Mouse (Mus musculus): Measurements from ENCODE around the gene Ushbp1.
"Not testable (repeated sequence)": the region's sequence is repeated elsewhere in the genome, so short reads cannot be mapped to it uniquely, and the experiment has no call there.

Gene Ushbp1

DNA sequence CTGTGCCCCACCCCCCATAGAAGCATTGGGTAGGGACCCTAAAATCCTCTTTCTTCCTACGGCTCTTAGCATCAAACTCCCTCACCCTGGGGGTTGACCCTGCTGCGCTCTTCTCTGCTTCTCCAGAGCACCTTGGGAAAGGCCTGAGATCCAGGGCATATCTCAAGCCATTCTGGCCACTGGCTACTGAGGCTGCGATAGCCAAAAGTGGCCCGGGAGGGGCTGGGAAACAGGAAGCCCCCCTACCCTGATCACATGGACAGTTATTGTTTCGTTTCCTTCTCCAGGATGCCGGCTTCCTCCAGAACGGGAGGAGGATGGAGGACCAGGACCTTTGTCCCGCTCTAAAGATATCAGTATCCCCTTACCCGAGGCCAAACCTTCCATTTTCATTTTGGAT lies at the start of gene Ushbp1:
Gene Ushbp1 (minus strand): TSS at position 174 of the 400 bp plus-strand sequence.
- no peak for DNase-seq (ENCODE audit: low spot score)

DNA sequence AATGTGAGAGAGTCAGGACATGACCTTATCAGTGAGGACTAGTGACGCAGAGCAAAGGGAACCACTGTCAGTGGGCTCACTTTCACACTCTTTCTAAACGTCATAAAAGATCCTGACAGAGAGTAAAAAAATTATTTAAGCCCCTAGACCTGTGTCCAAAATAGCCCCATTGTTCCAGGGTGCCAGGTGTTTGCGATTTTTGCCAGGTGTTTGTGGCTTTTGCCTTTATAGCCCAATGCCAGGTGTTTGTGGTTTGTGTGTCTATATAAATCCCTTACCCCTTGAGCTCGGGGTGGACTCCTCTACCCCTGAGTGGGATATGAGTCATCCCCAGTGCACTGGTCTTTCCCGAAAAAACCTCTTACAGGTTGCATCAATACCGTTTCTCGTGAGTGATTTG lies 49.5 kb upstream of the Ushbp1 start:
- DNase-seq (ENCODE audit: low spot score), result no peak

GRCm38 (mm10) chr8:71441404-71441803 lies 45.8 kb upstream of the Ushbp1 start:
- DNase-seq (ENCODE audit: low spot score), result peak; percentile 45

- DNase-seq (ENCODE audit: low spot score), result no peak
These were observed 41.4 kb upstream of the Ushbp1 start for GRCm38 (mm10) chr8:71437041-71437440.

- DNase-seq (ENCODE audit: low spot score), result not testable (repeated sequence)
These were observed 37.3 kb upstream of the Ushbp1 start for GRCm38 (mm10) chr8:71432935-71433334.

DNA sequence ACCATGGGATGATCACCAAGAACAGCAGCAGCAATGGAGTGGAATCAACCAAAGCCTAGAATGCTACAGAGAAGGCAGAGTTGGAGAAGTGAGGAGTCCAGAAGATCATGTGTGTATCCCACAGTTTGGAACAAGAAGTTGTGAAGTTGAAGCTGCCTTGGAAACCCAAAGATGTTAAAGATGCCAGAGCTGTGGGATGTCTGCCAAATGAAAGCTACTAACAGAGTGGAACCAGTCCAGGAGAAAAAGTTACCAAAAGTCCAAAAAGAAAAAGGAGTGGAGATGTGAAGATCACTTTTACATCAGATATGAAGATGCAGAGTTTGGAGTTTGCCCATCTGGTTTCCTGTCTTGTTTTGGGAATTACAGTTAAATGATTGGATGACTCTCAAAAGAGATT lies 26.5 kb upstream of the Ushbp1 start:
- no peak for DNase-seq (ENCODE audit: low spot score)

DNA sequence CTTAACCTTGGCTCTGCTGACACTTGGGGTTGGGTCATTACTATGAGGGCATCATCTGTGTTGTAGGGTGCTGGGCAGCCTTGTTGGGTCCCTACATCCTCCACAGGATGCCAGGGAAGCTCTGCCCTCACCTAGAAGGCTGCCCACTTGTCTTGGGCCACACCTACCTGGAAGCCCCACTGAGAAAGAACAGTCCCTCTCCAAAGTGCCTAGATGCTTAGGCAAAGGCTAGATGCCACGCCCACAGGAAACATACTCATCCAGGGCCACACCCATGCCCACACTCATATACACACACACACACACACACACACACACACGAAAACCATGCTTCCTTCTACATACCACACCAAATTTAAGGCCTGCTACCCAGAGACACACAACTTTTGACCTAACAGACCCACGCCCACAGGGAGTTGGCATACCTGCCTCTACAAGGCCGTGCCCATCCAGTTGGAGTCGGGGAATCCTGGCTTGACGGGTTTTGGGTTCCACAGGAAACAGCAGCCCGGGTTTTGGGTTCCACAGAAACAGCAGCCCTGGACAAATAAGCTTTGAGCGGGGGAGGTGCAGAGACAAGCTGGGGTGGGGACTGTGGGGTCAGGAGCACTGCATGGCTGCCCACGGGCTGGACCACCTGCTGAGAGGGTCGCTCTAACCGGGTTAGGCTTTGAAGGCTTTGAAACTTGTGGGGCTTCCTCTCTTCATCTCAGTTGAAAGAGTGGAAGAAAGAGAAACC lies 16.1 kb upstream of the Ushbp1 start:
- DNase-seq (ENCODE audit: low spot score), result no peak

DNA sequence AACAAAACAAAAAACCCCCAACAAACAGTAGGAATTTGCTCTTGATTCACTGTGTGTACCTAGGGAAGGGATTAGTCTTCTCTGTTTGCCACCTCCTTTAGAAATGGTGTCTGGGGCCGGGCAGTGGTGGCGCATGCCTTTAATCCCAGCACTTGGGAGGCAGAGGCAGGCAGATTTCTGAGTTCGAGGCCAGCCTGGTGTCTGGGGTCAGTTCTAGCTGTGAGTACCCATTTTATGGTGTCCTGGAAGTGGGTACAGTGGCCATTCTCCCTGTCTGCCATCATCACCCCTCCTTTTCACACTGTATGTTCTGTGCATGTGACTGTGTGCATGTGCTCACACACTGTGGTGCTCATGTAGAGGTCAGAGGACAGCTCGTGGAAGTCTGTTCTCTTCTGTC lies 12.6 kb upstream of the Ushbp1 start:
- no peak for DNase-seq (ENCODE audit: low spot score)

GRCm38 (mm10) chr8:71407441-71407840 lies 11.8 kb upstream of the Ushbp1 start:
- no peak for DNase-seq (ENCODE audit: low spot score)

- DNase-seq (ENCODE audit: low spot score), result peak; percentile 72
These were observed 10.8 kb upstream of the Ushbp1 start for GRCm38 (mm10) chr8:71406099-71407015.

DNA sequence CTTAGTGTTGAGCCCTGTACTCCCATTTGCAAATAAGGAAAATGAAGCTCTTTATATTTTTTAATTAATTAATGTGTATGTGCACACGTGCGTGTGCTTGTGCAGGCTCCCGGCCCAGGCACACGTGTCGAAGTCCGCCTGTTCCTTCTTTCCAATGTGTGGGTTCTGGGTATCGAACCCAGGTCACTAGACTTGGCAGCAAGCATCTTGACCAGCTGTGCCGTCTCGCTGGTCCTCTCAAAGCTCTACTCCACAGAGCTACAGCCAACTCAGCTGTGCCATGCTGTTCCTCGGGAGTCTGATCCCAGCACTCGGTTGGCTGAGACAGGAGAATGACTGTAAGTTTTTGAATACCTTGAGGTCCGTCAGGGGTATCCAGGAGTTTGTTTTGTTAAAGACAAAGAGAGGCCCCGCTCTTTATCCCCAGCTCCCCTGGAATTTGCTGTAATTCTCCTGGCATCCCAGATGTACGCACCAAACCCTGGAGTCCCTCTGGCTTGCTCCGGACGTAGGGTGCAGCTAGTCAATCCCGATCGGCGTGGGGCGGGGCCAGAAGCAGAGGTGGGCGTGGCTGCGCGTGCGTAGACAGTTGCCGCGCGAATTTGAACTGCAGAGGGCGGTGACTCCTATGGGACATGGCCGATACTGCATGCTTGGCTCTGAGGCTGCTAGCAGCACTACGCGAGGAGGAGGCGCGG lies 9.9 kb upstream of the Ushbp1 start, which contains the start of gene Ankle1:
Gene Ankle1 (plus strand): TSS at position 610 of the 698 bp plus-strand sequence.
- peak; percentile 96 for DNase-seq (ENCODE audit: low spot score)

DNA sequence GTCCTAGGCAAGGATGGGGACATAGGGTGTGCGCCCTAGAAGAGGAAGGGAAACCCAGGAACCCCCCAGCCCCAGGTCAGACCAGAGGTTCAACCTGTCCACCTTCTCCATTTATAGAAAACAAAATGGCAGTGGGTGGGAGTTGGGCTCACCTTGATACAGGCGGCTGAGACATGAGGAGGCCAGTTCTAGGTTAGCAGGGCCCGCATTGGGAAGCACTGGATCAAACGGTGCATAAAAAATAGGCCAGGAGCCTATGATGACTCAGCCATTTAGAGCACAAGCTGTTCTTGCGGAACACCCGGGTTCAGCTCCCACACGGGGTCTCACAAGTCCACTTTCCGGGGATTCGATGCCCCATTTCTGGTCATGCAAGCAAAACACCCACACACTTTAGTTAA lies 9.3 kb upstream of the Ushbp1 start:
- DNase-seq (ENCODE audit: low spot score), result no peak

DNA sequence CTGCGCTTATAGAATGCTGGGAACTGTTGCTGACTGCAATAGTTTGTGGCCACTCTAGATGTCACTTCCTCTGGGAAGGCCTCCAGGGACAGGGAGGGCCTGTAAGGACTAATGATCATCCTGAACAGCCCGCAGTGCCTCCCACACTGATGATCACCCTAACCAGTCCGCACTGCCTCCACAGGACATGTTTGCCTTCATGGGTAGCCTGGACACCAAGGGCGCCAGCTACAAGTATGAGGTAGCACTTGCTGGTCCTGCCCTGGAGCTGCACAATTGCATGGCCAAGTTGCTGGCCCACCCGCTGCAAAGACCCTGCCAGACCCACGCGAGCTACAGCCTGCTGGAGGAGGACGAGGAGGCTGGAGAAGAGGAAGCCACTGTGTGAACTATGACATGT lies 8.4 kb upstream of the Ushbp1 start:
- DNase-seq (ENCODE audit: low spot score), result no peak

DNA sequence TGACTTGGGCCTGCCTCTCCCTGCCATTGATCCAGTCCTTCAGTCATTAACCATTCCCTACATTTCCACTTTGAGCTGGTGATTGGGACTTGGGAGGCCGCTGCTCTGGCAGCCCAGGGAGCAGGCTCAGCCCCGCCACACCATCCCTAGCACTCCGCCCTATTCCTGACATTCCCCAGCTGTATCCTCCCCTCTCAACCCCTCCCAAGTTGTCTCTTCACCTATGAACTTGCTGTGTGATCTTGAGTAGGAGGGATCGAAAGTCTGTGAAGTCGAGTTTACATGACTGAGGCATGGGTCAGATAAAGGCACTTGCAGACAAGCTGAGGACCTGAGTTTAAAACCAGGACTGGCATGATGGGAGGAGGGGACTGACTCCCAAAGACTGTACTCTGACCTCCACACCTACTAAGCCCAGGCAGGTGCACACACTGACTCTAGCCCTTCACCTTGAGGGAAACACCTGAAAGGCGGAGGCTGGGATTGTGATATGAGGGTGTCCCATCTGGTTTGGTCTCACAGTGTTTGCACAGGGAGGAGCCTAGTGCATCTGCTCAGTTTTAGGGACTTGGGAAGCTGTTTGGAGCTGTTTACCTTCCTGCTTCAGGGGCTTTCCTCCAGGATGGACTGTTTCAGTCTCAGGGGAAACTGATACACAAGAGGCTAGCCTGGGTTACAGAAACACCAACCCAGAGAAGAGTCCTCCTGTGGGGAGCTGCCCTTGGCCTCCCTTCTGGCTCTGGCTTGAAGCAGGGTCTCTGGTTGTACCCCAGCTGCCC lies 7.7 kb upstream of the Ushbp1 start:
- DNase-seq (ENCODE audit: low spot score), result no peak

GRCm38 (mm10) chr8:71402446-71402964 lies 6.9 kb upstream of the Ushbp1 start:
- no peak for DNase-seq (ENCODE audit: low spot score)

DNA sequence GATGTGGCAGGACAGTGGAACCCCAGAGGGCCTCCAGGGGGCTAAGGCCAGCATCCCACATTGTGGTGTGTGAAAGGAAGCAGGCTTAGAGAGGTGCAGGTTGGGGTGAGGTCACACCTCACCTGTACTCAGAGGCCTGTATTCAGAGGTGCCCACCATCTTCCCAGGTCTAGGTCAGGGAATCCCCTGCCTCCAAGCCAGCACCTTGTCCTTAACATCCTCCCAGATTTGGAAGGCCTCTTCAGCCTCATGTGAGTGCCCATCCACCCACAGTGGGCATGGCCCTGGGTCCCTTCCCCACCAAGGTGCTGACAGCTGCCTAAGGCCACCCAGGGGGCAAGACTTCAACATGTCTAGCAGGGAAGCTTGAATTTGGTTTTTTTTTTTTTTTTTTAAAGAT lies 5.9 kb upstream of the Ushbp1 start:
- DNase-seq (ENCODE audit: low spot score), result no peak

DNA sequence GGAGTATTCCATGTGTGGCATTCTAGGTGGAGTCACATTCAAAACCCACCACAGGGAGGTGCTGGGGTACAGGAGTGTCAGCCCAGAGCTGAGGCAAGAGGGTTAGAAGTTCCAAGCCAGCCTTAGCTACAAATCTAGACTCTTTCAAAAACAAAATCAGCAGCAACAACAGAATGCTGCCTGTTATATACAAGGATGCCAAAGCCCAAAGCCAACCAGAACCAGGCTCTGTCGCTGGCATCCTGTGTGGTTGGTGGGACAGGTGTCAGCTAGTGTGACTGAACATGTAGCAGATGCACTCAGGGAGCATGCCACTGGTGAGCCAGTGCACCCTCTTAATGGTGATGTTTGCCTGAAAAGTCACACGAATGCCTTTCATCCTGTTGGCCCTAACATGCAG lies 5.2 kb upstream of the Ushbp1 start:
- no peak for DNase-seq (ENCODE audit: low spot score)

- no peak for DNase-seq (ENCODE audit: low spot score)
These were observed 2.1 kb upstream of the Ushbp1 start for GRCm38 (mm10) chr8:71397701-71398100.

GRCm38 (mm10) chr8:71396639-71397305 lies 1.2 kb upstream of the Ushbp1 start, which contains the start of gene Babam1:
Gene Babam1, plus strand, starts transcription at chr8:71396861.
- peak; percentile 93 for DNase-seq (ENCODE audit: low spot score)

DNA sequence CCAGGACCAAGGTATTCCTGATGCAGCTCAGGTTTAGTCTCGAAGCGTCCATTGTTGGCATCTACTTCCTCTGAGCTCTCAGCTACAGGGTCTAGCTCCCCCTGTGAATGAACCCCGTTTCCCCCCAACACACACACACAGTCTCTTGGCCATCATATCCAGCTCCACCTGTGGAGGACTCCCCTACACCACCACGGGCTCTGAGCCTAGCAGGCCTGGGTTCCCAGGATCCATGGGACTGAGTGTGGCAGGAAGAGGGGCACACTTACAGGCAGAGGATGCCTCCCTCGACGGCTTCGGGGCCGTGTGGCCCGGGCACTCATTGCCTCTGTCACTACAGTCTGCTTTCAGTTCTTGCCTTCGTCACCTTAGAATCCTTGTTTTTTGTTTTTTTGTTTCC lies 531 bp downstream of the Ushbp1 start:
- no peak for DNase-seq (ENCODE audit: low spot score)

DNA sequence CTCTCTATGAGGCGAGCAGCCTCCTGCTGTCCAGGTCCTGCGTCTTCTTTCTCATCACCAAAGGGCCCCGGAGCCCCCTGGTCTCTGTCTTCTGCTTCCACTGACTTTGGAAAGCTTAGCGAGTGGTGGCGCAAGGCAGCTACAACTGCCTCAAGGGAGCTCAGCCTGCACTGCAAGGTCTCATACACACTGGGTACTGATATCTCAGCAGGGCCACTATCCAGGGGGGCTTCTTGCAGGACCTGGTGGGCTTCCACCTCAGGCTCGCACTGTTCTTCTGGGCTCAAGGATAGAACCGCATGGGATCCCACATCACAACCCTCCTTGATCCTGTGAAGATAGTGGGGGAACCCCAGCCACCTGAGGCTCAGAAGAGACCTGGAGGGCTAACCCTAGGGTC lies 1.1 kb downstream of the Ushbp1 start:
- no peak for DNase-seq (ENCODE audit: low spot score)

Data from urinary bladder, postnatal 14 days (tissue).